12 mouse cellular contexts compared by ENCODE assay signal in the genomic region with DNA sequence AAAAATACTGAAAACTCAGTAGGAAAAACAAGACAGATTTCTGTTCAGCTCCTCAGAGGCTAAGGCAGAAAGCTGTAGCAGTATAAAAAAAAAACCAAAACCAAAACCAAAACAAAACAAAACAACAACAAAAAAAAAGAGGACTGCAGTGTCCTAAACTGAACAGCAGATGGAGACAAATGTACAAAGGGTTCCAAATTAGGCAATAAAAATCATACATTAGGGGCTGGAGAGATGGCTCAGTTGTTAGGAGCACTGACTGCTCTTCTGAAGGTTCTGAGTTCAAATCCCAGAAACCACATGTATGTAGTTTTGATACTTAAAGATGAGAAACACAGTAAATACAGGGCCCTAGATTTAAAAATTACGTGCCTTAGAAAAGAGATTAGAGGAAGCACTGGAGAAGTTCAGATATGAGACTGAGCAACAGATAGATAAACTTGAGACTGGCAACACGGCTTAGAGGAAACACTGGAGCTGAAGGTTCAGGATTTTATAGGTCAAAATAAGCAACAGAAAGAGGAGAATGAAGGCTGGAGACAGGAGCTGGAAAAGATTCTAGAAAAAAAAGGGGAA. TPM values are rescaled to one million over a fixed set of nuclear protein-coding genes. Genes with fewer than 3 reads are reported as not detected.
DNase-seq lines count a peak whose midpoint lies in the region; ATAC-seq and TF ChIP-seq lines count a peak whose summit lies in the region.
"Had no signal": no experiment of that assay in that cellular context is flagged by ENCODE, and none has a peak within 500 bp of the region (broad histone marks: within the 10 kb centered on the region; RNA-seq: fewer than 3 reads in every experiment).

No protein-coding gene starts in this region.

- no peaks in the 10 kb centered on the region for H3K36me3 ChIP-seq in forebrain, postnatal 0 days (ENCODE audit: insufficient read depth)
- no peaks in the 10 kb centered on the region for H3K36me3 ChIP-seq in forebrain, embryonic 16.5 days (ENCODE audit: control insufficient read depth, insufficient read depth)
- no peaks in the 10 kb centered on the region for H3K36me3 ChIP-seq in liver, embryonic 12.5 days
- H3K36me3 ChIP-seq: neural tube, embryonic 12.5 days had no signal

- H3K4me3 ChIP-seq in forebrain, postnatal 0 days (ENCODE audit: low read depth, low read length): no peak overlapping the region
- H3K4me3 ChIP-seq in forebrain, embryonic 16.5 days (replicated peaks; ENCODE audit: low read length): no peak overlapping the region
- H3K4me3 ChIP-seq in liver, embryonic 12.5 days: peak overlapping the region; percentile 5; the same call in 1 of the 2 replicates
- H3K4me3 ChIP-seq: erythroblast, embryonic 14.5 days; neural tube, embryonic 12.5 days had no signal

- no peak for DNase-seq in forebrain, postnatal 0 days
- DNase-seq in 3134 (ENCODE audit: extremely low read depth, insufficient read length, low spot score) (peak; percentile 32), NIH3T3 (ENCODE audit: low read depth) (peak; percentile 56)
- no peak for DNase-seq in right cerebral cortex, adult 18-20 months
- DNase-seq in frontal cortex, postnatal 10 days (ENCODE audit: low spot score in 2 of 2): no peak
- no peak for DNase-seq in frontal cortex, adult 2 months (ENCODE audit: extremely low spot score in 1 of 2, low spot score in 1 of 2)
- DNase-seq: heart, postnatal 36 days; lung, postnatal 14 days had no signal

- H3K9ac ChIP-seq in forebrain, postnatal 0 days: no peak overlapping the region
- H3K9ac ChIP-seq in forebrain, embryonic 16.5 days (replicated peaks; ENCODE audit: low read depth, low read length): no peak overlapping the region
- H3K9ac ChIP-seq in liver, embryonic 12.5 days: no peak overlapping the region
- H3K9ac ChIP-seq: neural tube, embryonic 12.5 days had no signal

- TF ChIP-seq CTCF in forebrain, postnatal 0 days (IDR thresholded peaks at IDR 0.05; ENCODE audit: low read depth): peak; percentile 40

- 82% methylated on average over 2 of the region's 2 CpGs for WGBS in forebrain, postnatal 0 days
- 83% methylated on average over 2 of the region's 2 CpGs for WGBS in forebrain, embryonic 16.5 days
- 26% methylated on average over 2 of the region's 2 CpGs for WGBS in liver, embryonic 12.5 days (ENCODE audit: insufficient replicate concordance)

- no peaks in the 10 kb centered on the region for H3K27me3 ChIP-seq in forebrain, postnatal 0 days (ENCODE audit: insufficient read depth, low read length)
- no peaks in the 10 kb centered on the region for H3K27me3 ChIP-seq in forebrain, embryonic 16.5 days (replicated peaks; ENCODE audit: control insufficient read depth, insufficient read depth, low read length)
- H3K27me3 ChIP-seq in liver, embryonic 12.5 days (replicated peaks): 0 out of 2 replicates have a peak, but pooled peaks cover 6% of the 10 kb centered on the region
- H3K27me3 ChIP-seq: neural tube, embryonic 12.5 days had no signal

- H3K4me1 ChIP-seq in forebrain, postnatal 0 days (ENCODE audit: insufficient read depth): no peaks in the 10 kb centered on the region
- no peaks in the 10 kb centered on the region for H3K4me1 ChIP-seq in forebrain, embryonic 16.5 days (replicated peaks; ENCODE audit: control insufficient read depth, insufficient read depth, low read length)
- H3K4me1 ChIP-seq in liver, embryonic 12.5 days: peaks cover 16% of the 10 kb centered on the region
- H3K4me1 ChIP-seq: neural tube, embryonic 12.5 days had no signal

- no peak overlapping the region for H3K27ac ChIP-seq in forebrain, postnatal 0 days (ENCODE audit: low read depth, low read length)
- no peak overlapping the region for H3K27ac ChIP-seq in forebrain, embryonic 16.5 days (ENCODE audit: low read length)
- no peak overlapping the region for H3K27ac ChIP-seq in liver, embryonic 12.5 days
- H3K27ac ChIP-seq: neural tube, embryonic 12.5 days had no signal

- H3K4me2 ChIP-seq in forebrain, postnatal 0 days (ENCODE audit: low read depth): no peak overlapping the region
- H3K4me2 ChIP-seq in forebrain, embryonic 16.5 days (ENCODE audit: low read length): no peak overlapping the region
- H3K4me2 ChIP-seq in liver, embryonic 12.5 days: peak overlapping the region; percentile 39; the same call in 1 of the 2 replicates
- H3K4me2 ChIP-seq: neural tube, embryonic 12.5 days had no signal

- no peak for ATAC-seq in forebrain, postnatal 0 days
- ATAC-seq in forebrain, embryonic 16.5 days: no peak
- peak; percentile 40 for ATAC-seq in liver, embryonic 12.5 days

- H3K9me3 ChIP-seq in forebrain, postnatal 0 days (ENCODE audit: low read length): peaks cover 3% of the 10 kb centered on the region; the same call in 1 of the 2 replicates
- H3K9me3 ChIP-seq in forebrain, embryonic 16.5 days (ENCODE audit: control insufficient read depth, low read length): peaks cover 8% of the 10 kb centered on the region; the same call in 1 of the 2 replicates
- no peaks in the 10 kb centered on the region for H3K9me3 ChIP-seq in liver, embryonic 12.5 days (replicated peaks)

RNA-seq across cellular contexts. Expression of a gene that starts 5.1 kb away (rescaled TPM):
- total RNA-seq in forebrain, postnatal 0 days (2014; rRNA removed): 6.8 and 8.6 TPM in 2 replicates
- polyA plus RNA-seq in forebrain, postnatal 0 days (2015; fragmentation: Nextera tagmentation; extraction: Ambion mirVana): 3.9 and 4.8 TPM in 2 replicates
- polyA plus RNA-seq in forebrain, embryonic 16.5 days (2015; fragmentation: Nextera tagmentation; extraction: Ambion mirVana): 6.0 and 6.4 TPM in 2 replicates
- 7.2 and 8.3 TPM in 2 replicates for polyA plus RNA-seq in liver, embryonic 12.5 days (2016; fragmentation: Nextera tagmentation; extraction: Ambion mirVana)
- polyA plus RNA-seq in frontal cortex, adult 2 months (2012; rRNA removed): 3.5 and 4.0 TPM in 2 replicates
- polyA plus RNA-seq: erythroblast, embryonic 14.5 days had no signal

RNA-seq across cellular contexts. Expression of a gene that starts 33.5 kb away (rescaled TPM):
- 15.6 and 16.5 TPM in 2 replicates for total RNA-seq in forebrain, postnatal 0 days (2014; rRNA removed)
- 2.9 and 4.6 TPM in 2 replicates for polyA plus RNA-seq in forebrain, postnatal 0 days (2015; fragmentation: Nextera tagmentation; extraction: Ambion mirVana)
- polyA plus RNA-seq in forebrain, embryonic 16.5 days (2015; fragmentation: Nextera tagmentation; extraction: Ambion mirVana): 8.8 and 10.1 TPM in 2 replicates
- 1.4 and 1.5 TPM in 2 replicates for polyA plus RNA-seq in liver, embryonic 12.5 days (2016; fragmentation: Nextera tagmentation; extraction: Ambion mirVana)
- 10.5 and 10.9 TPM in 2 replicates for polyA plus RNA-seq in frontal cortex, adult 2 months (2012; rRNA removed)
- polyA plus RNA-seq: erythroblast, embryonic 14.5 days had no signal

RNA-seq across cellular contexts. Expression of a gene that starts 53.9 kb away (rescaled TPM):
- 32.9 and 35.7 TPM in 2 replicates for total RNA-seq in forebrain, postnatal 0 days (2014; rRNA removed)
- 31.7 and 32.3 TPM in 2 replicates for polyA plus RNA-seq in forebrain, postnatal 0 days (2015; fragmentation: Nextera tagmentation; extraction: Ambion mirVana)
- 52.6 and 63.1 TPM in 2 replicates for polyA plus RNA-seq in forebrain, embryonic 16.5 days (2015; fragmentation: Nextera tagmentation; extraction: Ambion mirVana)
- polyA plus RNA-seq in liver, embryonic 12.5 days (2016; fragmentation: Nextera tagmentation; extraction: Ambion mirVana): 34.6 and 36.0 TPM in 2 replicates
- polyA plus RNA-seq in frontal cortex, adult 2 months (2012; rRNA removed): 51.3 and 66.8 TPM in 2 replicates

RNA-seq across cellular contexts. Expression of a gene that starts 54.1 kb away (rescaled TPM):
- 7.4 and 8.5 TPM in 2 replicates for total RNA-seq in forebrain, postnatal 0 days (2014; rRNA removed)
- 2.7 and 4.2 TPM in 2 replicates for polyA plus RNA-seq in forebrain, postnatal 0 days (2015; fragmentation: Nextera tagmentation; extraction: Ambion mirVana)
- 12.9 and 14.3 TPM in 2 replicates for polyA plus RNA-seq in forebrain, embryonic 16.5 days (2015; fragmentation: Nextera tagmentation; extraction: Ambion mirVana)
- polyA plus RNA-seq in liver, embryonic 12.5 days (2016; fragmentation: Nextera tagmentation; extraction: Ambion mirVana): 3.8 and 4.1 TPM in 2 replicates
- polyA plus RNA-seq in frontal cortex, adult 2 months (2012; rRNA removed): 5.6 and 7.5 TPM in 2 replicates
- polyA plus RNA-seq: erythroblast, embryonic 14.5 days had no signal

Comparison
In these comparisons a context has a peak if more than half of its experiments do, and no peak if none do; other contexts are left out.
1. DNase-seq: peak in 3134 (single experiment) and NIH3T3 (single experiment); none in forebrain, postnatal 0 days (single experiment), right cerebral cortex, adult 18-20 months (single experiment), frontal cortex, postnatal 10 days (0 of 2) and frontal cortex, adult 2 months (0 of 2).